Mouse (Mus musculus) lung, postnatal 0 days (tissue): ENCODE results near the gene Vps51. TPM values are rescaled to one million over a fixed set of nuclear protein-coding genes. Genes with fewer than 3 reads are reported as not detected.

Experiments
- ATAC-seq: fragments of 200-750 bp; cut with Nextera tagmentation; 2 replicates; pipeline ENCODE4 v1.8.0; 2017; ENCODE audit warnings: moderate library complexity
- DNase-seq: peaks from one replicate; pipeline ENCODE4 v3.0.0-alpha.2; 2016; ENCODE audit warnings: low spot score
- H3K27ac ChIP-seq: fragments of 300-500 bp; sonication (generic); 2 replicates; pipeline ENCODE4 v1.5.1; 2014; ENCODE audit warnings: antibody characterized with exemption, mild to moderate bottlenecking, low read length, mixed read lengths
- H3K27me3 ChIP-seq: fragments of 300-500 bp; sonication (generic); replicated peaks from 2 replicates; pipeline ENCODE4 v1.6.1; 2014; ENCODE audit warnings: low read length, mixed read lengths; ENCODE audit not compliant: insufficient read depth
- H3K36me3 ChIP-seq: fragments of 300-500 bp; sonication (generic); 2 replicates; pipeline ENCODE4 v1.6.1; 2014; ENCODE audit warnings: low read length, mixed read lengths; ENCODE audit not compliant: insufficient read depth
- H3K4me1 ChIP-seq: fragments of 300-500 bp; sonication (generic); 2 replicates; pipeline ENCODE4 v1.6.1; 2014; ENCODE audit warnings: antibody characterized with exemption, low read depth, low read length, mixed read lengths; ENCODE audit not compliant: insufficient read depth
- H3K4me2 ChIP-seq: fragments of 300-500 bp; sonication (generic); replicated peaks from 2 replicates; pipeline ENCODE4 v1.6.1; 2014; ENCODE audit warnings: low read depth, mild to moderate bottlenecking, low read length, moderate library complexity, mixed read lengths
- H3K4me3 ChIP-seq: fragments of 300-500 bp; sonication (generic); 2 replicates; pipeline ENCODE4 v1.5.1; 2014; ENCODE audit warnings: low read depth, low read length
- H3K9ac ChIP-seq: fragments of 300-500 bp; sonication (generic); replicated peaks from 2 replicates; pipeline ENCODE4 v1.6.1; 2014; ENCODE audit warnings: low read depth, mild to moderate bottlenecking
- H3K9me3 ChIP-seq: fragments of 300-500 bp; sonication (generic); 2 replicates; pipeline ENCODE4 v1.6.1; 2016; ENCODE audit warnings: low read length, mixed read lengths
- CTCF ChIP-seq: IDR thresholded peaks from 2 replicates; pipeline ENCODE4 v1.5.1; 2016; ENCODE audit warnings: antibody characterized with exemption, mild to moderate bottlenecking
- EP300 ChIP-seq: IDR thresholded peaks from 2 replicates; pipeline ENCODE4 v1.6.1; 2016; ENCODE audit warnings: antibody characterized with exemption, mild to moderate bottlenecking, control low read depth
- WGBS: fragments of 180-500 bp; shearing (Covaris S2); extraction: QIAGEN DNeasy Blood & Tissue Kit; methylation state at CpG from one replicate; pipeline ENCODE4 v1.1.7; 2014; 5-methylcytosine and 5-hydroxymethylcytosine counted together
- polyA plus RNA-seq: library from polyadenylated mRNA; unstranded; fragments of >200 nt; fragmentation: Nextera tagmentation; extraction: Ambion mirVana; gene quantifications from 2 replicates; pipeline ENCODE4 v1.2.1, GENCODE M21; 2015

Vps51 gene
- polyA plus RNA-seq, 1 experiment from 2014 or later: 52.7 TPM

GRCm38 (mm10) chr19:6037695-6038094 lies 39.3 kb downstream of the Vps51 start:
- no peak overlapping the region for H3K4me2 ChIP-seq
- no peaks in the 10 kb centered on the region for H3K27me3 ChIP-seq
- ATAC-seq: no peak
- no peak overlapping the region for H3K4me3 ChIP-seq
- no peaks in the 10 kb centered on the region for H3K9me3 ChIP-seq
- H3K27ac ChIP-seq: no peak overlapping the region
- H3K36me3 ChIP-seq: no peaks in the 10 kb centered on the region
- TF ChIP-seq CTCF (no peak), EP300 (no peak)
- no peak for DNase-seq
- no peaks in the 10 kb centered on the region for H3K4me1 ChIP-seq
- no peak overlapping the region for H3K9ac ChIP-seq

DNA sequence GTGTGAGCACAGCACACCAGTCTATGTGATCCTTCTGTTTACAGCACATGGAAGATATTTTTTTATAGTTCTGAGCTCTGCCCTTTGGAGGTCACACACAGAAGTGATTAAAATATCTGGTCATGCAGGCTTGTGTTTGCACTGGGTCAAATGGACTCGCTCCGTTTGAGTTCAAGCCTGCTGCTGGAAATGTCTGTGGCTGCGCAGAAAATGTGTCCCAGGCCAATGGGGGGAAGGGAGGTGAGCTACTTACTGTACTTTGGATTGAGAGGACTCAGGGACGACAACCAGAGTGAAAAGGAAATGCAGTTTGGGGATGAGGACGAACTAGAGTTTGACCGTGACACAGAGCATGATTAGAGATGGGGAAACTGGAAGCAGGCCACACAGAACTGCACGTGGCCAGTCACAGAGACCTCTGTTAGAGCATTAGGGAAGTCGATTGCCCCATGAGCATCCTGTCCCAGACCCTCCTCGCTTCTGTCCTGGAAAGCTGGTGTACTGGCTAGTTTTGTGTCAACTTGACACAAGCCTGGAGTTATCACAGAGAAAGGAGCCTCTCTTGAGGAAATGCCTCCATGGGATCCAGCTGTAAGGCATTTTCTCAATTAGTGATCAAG lies 41.0 kb downstream of the Vps51 start:
- H3K9ac ChIP-seq: no peak overlapping the region
- no peak overlapping the region for H3K4me3 ChIP-seq
- H3K36me3 ChIP-seq: no peaks in the 10 kb centered on the region
- no peaks in the 10 kb centered on the region for H3K9me3 ChIP-seq
- H3K27me3 ChIP-seq: no peaks in the 10 kb centered on the region
- no peak for TF ChIP-seq CTCF
- no peak for TF ChIP-seq EP300
- H3K27ac ChIP-seq: no peak overlapping the region
- no peaks in the 10 kb centered on the region for H3K4me1 ChIP-seq
- WGBS: 60% methylated on average over 9 of the region's 9 CpGs
- no peak overlapping the region for H3K4me2 ChIP-seq
- ATAC-seq (no peak), DNase-seq (no peak)

GRCm38 (mm10) chr19:6030520-6031280 lies 46.3 kb downstream of the Vps51 start:
- Histone ChIP-seq H3K9ac (no peak overlapping the region), H3K4me3 (no peak overlapping the region), H3K4me1 (no peaks in the 10 kb centered on the region), H3K9me3 (no peaks in the 10 kb centered on the region), H3K27ac (no peak overlapping the region), H3K4me2 (no peak overlapping the region), H3K27me3 (no peaks in the 10 kb centered on the region), H3K36me3 (no peaks in the 10 kb centered on the region)
- DNase-seq (no peak), ATAC-seq (no peak)
- WGBS: 67% methylated on average over 14 of the region's 14 CpGs
- TF ChIP-seq CTCF (no peak), EP300 (no peak)

DNA sequence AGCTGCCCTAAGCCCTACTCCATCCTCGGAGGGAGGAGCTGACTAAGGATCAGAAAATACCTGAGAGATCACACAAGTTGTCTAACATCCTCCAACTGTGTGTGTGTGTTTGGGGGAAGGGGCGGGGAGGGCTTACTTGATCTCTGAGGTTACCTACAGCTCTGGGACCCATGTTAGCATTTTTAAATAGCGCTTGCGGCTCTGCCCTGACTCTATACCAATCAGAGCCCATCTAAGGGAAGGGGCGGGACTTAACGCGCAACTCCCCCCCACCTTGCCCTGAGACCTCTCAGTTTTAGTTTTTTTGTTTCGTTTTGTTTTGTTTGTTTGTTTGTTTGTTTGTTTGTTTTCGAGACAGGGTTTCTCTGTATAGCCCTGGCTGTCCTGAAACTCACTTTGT lies 47.6 kb downstream of the Vps51 start:
- Histone ChIP-seq H3K9me3 (no peaks in the 10 kb centered on the region), H3K9ac (no peak overlapping the region), H3K4me1 (no peaks in the 10 kb centered on the region), H3K27ac (no peak overlapping the region), H3K27me3 (no peaks in the 10 kb centered on the region), H3K4me3 (no peak overlapping the region), H3K4me2 (no peak overlapping the region), H3K36me3 (no peaks in the 10 kb centered on the region)
- WGBS: 71% methylated on average over 9 of the region's 9 CpGs
- DNase-seq (no peak), ATAC-seq (no peak)
- TF ChIP-seq CTCF (no peak), EP300 (no peak)

- Histone ChIP-seq H3K9ac (no peak overlapping the region), H3K27ac (no peak overlapping the region), H3K4me2 (no peak overlapping the region), H3K4me3 (no peak overlapping the region), H3K4me1 (no peaks in the 10 kb centered on the region), H3K36me3 (no peaks in the 10 kb centered on the region), H3K9me3 (no peaks in the 10 kb centered on the region), H3K27me3 (no peaks in the 10 kb centered on the region)
- ATAC-seq (no peak), DNase-seq (no peak)
- WGBS: 48% methylated on average over 6 of the region's 6 CpGs
- TF ChIP-seq EP300 (no peak), CTCF (no peak)
Measured at GRCm38 (mm10) chr19:6028991-6029390, 48.0 kb downstream of the Vps51 start.

DNA sequence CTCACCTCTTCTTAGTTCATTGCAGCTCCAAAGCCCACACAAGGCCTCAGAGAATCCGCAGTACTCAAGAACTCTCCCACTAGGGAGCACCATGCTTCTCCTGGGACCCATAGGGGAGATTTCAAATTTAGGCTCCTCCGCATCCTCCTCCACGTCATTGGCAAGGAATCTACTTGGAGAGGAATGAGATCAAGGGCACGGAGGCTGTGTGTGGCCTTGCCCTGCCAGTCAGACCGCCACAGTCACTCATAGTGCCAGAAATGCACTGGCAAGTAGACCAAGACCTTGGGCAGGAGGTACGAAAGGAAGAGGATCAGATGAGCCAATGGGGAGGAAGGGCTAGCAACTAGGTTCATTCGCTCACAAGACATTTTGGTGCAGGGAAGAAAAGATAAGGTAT lies 53.1 kb downstream of the Vps51 start:
- 0 out of 2 replicates have a peak overlapping the region, but pooled peaks have one; percentile 3 for H3K4me2 ChIP-seq
- no peaks in the 10 kb centered on the region for H3K4me1 ChIP-seq

More for the DNA sequence above, 53.1 kb downstream of the Vps51 start:
- no peak overlapping the region for H3K27ac ChIP-seq
- no peaks in the 10 kb centered on the region for H3K36me3 ChIP-seq
- H3K9me3 ChIP-seq: no peaks in the 10 kb centered on the region
- 68% methylated on average over 7 of the region's 7 CpGs for WGBS
- TF ChIP-seq EP300 (no peak), CTCF (no peak)
- H3K27me3 ChIP-seq: no peaks in the 10 kb centered on the region
- DNase-seq (no peak), ATAC-seq (no peak)
- H3K9ac ChIP-seq: no peak overlapping the region
- H3K4me3 ChIP-seq: no peak overlapping the region
